Mouse (Mus musculus): ENCODE results near the gene Nlrc5. TPM values are rescaled to one million over a fixed set of nuclear protein-coding genes. Genes with fewer than 3 reads are reported as not detected.
A peak's percentile ranks its signal among the peaks of the same experiment; 100 is the strongest.

The Nlrc5 gene
- polyA plus RNA-seq, 1 experiment from 2014 or later, result 0.28 TPM

- Histone ChIP-seq H3K4me3 (replicated peaks; ENCODE audit: low read length) (no peak overlapping the region), H3K4me1 (replicated peaks; ENCODE audit: control insufficient read depth, insufficient read depth, low read length) (peaks cover 23% of the 10 kb centered on the region), H3K9ac (replicated peaks; ENCODE audit: low read depth, low read length) (no peak overlapping the region), H3K4me2 (ENCODE audit: low read length) (no peak overlapping the region), H3K9me3 (ENCODE audit: control insufficient read depth, low read length) (no peaks in the 10 kb centered on the region), H3K27ac (ENCODE audit: low read length) (no peak overlapping the region), H3K27me3 (replicated peaks; ENCODE audit: control insufficient read depth, insufficient read depth, low read length) (no peaks in the 10 kb centered on the region), H3K36me3 (ENCODE audit: control insufficient read depth, insufficient read depth) (peaks cover 9% of the 10 kb centered on the region)
- ATAC-seq, result no peak
- 74% methylated on average over 2 of the region's 2 CpGs for WGBS
These were observed 137.7 kb downstream of the Nlrc5 start for GRCm38 (mm10) chr8:94571896-94572295.

- Histone ChIP-seq H3K4me3 (replicated peaks; ENCODE audit: low read length) (no peak overlapping the region), H3K4me2 (ENCODE audit: low read length) (no peak overlapping the region), H3K27ac (ENCODE audit: low read length) (peak overlapping the region; percentile 77), H3K9me3 (ENCODE audit: control insufficient read depth, low read length) (no peaks in the 10 kb centered on the region), H3K36me3 (ENCODE audit: control insufficient read depth, insufficient read depth) (peaks cover 19% of the 10 kb centered on the region), H3K9ac (replicated peaks; ENCODE audit: low read depth, low read length) (0 out of 2 replicates have a peak overlapping the region, but pooled peaks have one; percentile 2), H3K27me3 (replicated peaks; ENCODE audit: control insufficient read depth, insufficient read depth, low read length) (no peaks in the 10 kb centered on the region), H3K4me1 (replicated peaks; ENCODE audit: control insufficient read depth, insufficient read depth, low read length) (peaks cover 14% of the 10 kb centered on the region)
- peak; percentile 88 for ATAC-seq
- WGBS, result 46% methylated on average over 16 of the region's 16 CpGs
These were observed 140.2 kb downstream of the Nlrc5 start for GRCm38 (mm10) chr8:94574159-94574907.

GRCm38 (mm10) chr8:94575148-94575547, 141.0 kb downstream of the Nlrc5 start:
- no peak for ATAC-seq
- Histone ChIP-seq H3K9me3 (ENCODE audit: control insufficient read depth, low read length) (no peaks in the 10 kb centered on the region), H3K4me3 (replicated peaks; ENCODE audit: low read length) (no peak overlapping the region), H3K36me3 (ENCODE audit: control insufficient read depth, insufficient read depth) (peaks cover 21% of the 10 kb centered on the region), H3K27me3 (replicated peaks; ENCODE audit: control insufficient read depth, insufficient read depth, low read length) (no peaks in the 10 kb centered on the region), H3K4me1 (replicated peaks; ENCODE audit: control insufficient read depth, insufficient read depth, low read length) (peaks cover 14% of the 10 kb centered on the region), H3K4me2 (ENCODE audit: low read length) (no peak overlapping the region), H3K9ac (replicated peaks; ENCODE audit: low read depth, low read length) (no peak overlapping the region), H3K27ac (ENCODE audit: low read length) (peak overlapping the region; percentile 77)
- 89% methylated on average over 4 of the region's 4 CpGs for WGBS

Small RNAs within 50 kb of the gene (microRNA-seq; reads per million reads assigned to microRNA genes)
- not detected for gene Mir7072

Other genes with a start within 250 kb of the Nlrc5 start
- gene Nup93, start 219.8 kb upstream of the Nlrc5 start, polyA plus RNA-seq (2015; fragmentation: Nextera tagmentation; extraction: Ambion mirVana), result 63.8 and 66.7 TPM in 2 replicates
- 0.10 TPM in 1 of 2 replicates, not detected in the other for gene Slc12a3, start 105.2 kb upstream of the Nlrc5 start, polyA plus RNA-seq (2015; fragmentation: Nextera tagmentation; extraction: Ambion mirVana)
- gene Herpud1, start 47.9 kb upstream of the Nlrc5 start, polyA plus RNA-seq (2015; fragmentation: Nextera tagmentation; extraction: Ambion mirVana), result 68.0 and 78.0 TPM in 2 replicates
- gene Cpne2, start 98.6 kb downstream of the Nlrc5 start, polyA plus RNA-seq (2015; fragmentation: Nextera tagmentation; extraction: Ambion mirVana), result 21.1 and 29.2 TPM in 2 replicates
- gene Rspry1, start 167.6 kb downstream of the Nlrc5 start, polyA plus RNA-seq (2015; fragmentation: Nextera tagmentation; extraction: Ambion mirVana), result 50.8 and 54.5 TPM in 2 replicates
- 105 and 115 TPM in 2 replicates for gene Fam192a, start 167.6 kb downstream of the Nlrc5 start, polyA plus RNA-seq (2015; fragmentation: Nextera tagmentation; extraction: Ambion mirVana)
- gene Arl2bp, start 232.2 kb downstream of the Nlrc5 start, polyA plus RNA-seq (2015; fragmentation: Nextera tagmentation; extraction: Ambion mirVana), result 180 TPM in 2 replicates